Mouse (Mus musculus): ENCODE results near the gene Igfn1.

Igfn1 gene

DNA sequence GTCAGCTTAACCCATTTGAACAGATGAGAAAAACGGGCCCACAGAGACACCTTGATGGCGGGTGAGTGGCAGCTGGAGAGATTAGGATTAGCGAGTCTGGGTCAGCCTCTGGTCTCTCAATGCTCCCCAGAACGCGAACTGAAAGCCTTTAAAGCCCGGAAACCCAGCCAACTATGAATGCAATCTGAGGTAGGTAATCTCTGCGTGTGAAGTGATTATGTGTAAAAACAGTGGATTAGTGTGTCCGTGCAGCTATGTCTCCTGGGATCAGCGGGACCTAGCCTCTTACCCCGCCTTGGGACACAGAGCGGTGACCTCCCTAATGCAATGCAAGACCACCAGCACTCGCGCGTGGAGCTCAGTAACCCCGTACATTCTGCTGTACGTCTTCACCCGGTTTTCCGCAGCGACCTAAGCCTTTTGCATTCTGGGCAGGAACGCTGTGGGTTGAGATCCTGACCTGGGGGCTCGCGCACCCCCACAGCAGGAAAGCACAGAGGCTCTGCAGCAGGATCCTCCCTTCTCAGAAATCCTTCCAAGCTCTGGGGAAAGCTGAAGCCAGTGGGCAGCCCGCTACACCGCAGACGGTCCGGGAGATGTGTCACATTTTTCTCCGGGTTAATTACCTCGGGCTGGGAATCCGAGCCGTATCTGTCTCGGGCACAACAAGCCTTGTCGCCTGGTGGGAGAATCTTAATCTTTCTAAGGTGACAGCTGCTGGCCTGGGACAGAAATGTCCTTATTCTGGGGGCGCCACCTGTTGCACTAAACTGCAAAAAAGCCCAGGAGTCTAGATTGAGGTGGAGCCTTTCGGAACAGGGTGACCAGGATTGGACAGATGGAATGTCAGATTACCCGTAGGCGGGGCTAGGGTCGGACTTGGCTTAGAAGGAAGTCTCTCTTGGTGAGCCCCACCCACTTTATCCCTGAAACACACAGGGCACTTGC, 1.3 kb upstream of the Igfn1 start, which contains the start of gene Tmem9:
Gene Tmem9 (plus strand): TSS at position 940 of the 948 bp plus-strand sequence.
- no peak for DNase-seq (ENCODE audit: low spot score)

DNA sequence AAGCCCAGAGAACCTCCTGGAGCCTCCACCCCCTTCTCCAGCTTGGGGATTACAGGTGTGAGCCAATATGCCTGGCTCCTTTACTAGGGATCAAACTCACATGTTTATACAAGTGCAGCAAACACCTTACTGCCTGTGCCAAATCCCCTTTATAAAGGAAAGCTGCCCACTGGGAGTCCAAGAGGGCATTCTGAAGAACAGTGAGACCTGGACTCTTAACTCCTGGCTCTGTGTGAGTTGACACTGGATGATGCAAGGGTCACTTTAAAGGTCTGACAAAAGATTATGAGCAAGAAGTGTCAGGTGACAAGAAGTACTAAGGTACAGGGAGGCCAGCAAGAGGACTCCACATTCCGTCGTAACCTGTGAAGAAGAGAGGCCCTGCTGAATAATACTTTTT, 4.7 kb downstream of the Igfn1 start:
- DNase-seq (ENCODE audit: low spot score) = no peak

DNA sequence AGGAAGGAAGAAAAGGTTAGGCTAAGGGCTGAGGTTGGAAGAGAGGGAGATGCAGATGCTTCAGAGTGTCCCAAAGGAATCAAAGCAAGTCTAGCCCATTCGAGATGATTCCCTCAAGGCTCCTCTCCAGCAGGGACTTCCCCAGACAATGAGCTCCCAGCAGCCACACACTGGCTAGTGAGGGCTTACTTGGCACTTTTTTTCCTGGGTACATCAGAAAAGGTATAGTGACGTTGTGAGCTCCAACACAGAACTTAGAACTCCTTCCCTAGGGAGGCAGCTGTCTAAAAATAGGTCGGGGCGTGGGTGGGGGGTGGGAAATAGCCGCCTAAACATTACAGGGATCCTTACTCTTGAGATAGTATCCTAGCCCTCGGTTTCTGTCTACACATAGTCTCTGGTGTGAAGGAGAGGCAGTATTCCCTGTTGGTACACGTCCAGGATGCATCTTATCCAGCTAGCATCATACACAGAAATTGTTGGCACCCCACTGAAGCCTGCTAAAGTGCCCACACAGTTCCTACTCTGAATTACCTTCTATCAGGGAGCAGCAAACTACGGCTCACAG, 6.3 kb downstream of the Igfn1 start:
- DNase-seq (ENCODE audit: low spot score) = no peak

DNA sequence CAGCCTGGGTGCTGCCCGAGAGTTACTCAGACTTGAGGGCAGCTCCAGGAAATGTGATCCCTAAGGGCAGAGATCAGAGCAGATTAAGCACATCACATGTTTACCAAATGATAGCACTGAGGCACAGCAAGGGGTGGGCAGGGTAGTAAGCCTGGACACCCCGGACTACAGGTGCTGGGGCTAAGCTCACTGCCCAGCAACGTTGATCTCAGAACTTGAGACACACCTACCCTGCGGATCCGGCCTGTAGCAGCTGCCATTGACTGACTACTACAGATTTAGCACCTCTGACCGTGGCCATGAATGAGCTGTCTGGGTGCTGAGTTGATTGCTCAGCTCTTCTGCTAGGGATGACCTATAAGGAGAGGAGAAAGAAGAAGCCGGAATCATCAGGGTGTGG, 8.6 kb downstream of the Igfn1 start:
- DNase-seq (ENCODE audit: low spot score) = no peak

DNA sequence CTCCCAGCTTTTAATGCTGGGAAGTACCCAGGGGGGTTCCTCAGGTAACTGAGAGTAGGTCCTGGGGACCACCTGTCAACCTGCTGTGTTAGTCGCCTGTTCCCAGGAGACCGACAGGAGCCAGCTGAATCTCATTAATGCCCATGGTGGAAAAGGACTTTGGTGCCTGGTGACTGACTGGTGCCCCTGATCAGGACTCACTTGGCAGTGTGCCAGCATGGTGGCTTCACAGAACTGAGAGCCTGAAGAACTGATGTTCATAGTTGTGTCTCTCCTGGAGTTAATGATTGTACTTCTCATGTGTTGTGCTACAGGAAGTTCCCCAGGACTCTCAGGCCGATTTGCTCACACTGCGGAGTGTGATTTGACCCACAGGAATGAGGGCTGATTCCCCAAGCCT, 12.7 kb downstream of the Igfn1 start:
- no peak for DNase-seq (ENCODE audit: low spot score)

DNA sequence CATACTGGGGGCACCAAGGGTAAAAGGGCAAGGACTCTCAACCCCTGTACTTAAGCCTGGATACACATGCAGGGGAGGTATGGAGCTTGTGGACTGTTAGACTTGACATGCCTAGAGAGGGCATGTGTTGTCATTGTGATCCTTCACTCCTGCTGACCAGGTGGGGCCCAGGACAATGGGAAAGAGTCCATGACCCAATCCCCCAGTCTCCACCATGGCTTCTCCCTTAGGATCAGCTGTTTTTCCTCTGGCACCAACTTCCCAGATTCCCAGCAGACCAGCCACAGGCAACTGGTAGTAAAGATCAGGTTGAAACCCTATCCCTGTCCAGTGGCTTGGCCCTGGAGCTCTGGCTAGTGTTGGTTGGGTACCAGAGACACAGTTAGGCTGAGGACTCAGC, 16.3 kb downstream of the Igfn1 start:
- no peak for DNase-seq (ENCODE audit: low spot score)

DNA sequence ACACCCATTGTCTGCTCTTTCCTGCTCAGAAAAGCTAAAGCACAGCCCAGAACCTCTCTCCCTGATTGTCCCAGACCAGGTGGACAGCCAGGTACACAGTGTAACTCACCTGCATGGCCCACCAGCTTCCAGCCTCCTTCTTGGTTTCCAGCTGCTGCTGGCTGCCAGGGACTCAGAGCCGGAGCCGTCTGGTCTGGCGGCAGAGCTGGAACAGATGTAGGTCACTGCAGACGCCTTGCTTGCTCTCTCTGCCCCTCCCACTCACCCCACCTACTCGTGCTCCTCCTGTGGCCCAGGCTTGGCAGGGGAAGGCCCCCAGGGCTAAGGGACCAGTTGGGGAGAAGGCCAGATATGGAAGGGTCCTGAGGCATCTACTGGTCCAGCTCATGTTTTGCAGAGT, 22.0 kb downstream of the Igfn1 start:
- DNase-seq (ENCODE audit: low spot score) = no peak

DNA sequence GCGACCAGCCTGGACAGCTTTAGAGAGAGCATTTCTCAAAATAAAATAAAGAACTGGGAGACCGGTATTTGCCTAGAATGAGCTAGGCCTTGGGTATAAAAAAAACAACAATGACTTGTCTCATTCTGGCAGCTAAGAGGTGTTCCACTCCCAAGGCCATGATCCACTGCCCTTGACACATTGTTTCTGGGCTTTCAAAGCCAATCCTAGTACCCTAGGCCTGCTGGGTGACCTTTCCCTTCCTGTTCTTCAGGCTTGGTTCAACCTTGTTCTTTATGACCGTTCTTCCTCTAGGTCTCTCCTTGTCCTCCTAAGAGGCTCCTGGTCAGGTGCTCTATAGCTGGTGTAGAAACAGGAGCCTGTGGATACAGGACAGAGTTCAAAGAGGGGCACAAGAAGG, 33.6 kb downstream of the Igfn1 start:
- DNase-seq (ENCODE audit: low spot score) = no peak

DNA sequence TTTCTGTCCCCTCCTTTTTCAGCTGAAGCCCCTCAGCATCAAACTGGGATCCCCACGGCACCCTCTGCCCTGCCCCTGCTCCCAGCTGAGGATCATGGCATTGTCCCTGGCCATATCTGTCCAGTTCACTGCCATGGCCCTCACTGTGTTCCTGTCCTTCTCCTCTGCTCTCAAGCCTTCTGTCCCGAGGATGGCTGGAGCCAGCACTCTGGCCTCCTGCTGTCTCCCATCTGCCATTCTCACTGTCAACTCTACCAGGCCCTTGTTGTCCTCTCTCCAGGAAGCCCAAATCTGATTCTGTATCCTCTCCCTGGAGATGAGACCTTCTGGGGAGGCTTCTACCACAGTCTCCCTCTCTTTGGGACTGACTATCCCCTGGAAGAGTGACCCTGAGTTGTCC, 35.7 kb downstream of the Igfn1 start:
- DNase-seq (ENCODE audit: low spot score) = no peak

DNA sequence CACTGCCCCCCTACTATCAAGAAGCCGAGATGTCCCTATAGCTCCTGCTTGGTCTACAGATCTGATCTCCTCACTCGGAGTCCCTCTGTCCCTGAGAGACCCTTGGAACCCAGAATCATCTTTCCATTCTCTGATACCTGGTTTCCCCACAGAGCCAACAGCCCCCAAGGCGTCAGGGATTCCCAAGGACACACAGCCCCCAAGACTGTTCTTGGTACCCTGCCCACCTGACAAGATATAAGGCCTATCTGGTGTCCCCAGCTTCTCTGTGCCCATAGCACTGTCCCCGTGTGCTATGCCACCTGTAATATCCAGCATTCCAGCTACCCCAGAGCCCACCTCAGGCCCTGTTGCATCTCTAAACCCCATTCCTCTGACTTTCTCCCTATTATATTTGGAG, 38.4 kb downstream of the Igfn1 start:
- no peak for DNase-seq (ENCODE audit: low spot score)

DNA sequence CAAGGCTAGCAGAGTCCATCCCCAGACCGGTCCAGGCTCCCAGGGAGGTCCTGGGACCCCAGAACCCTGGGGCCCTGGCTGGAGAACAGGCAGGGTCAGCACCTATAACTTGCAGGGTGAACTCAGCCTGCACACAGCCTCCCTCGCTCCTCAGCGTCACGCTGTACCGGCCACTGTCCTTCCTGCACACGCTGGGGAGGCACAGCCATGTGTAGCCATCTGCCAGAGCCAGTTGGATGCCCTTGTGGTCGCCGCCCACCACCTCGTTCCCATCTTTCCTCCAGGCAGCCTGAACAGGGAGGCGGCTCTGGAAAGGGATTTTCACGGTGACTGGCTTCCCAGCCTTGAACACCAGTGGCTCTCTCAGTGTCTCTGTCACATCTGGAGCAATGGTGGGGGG, 41.6 kb downstream of the Igfn1 start:
- no peak for DNase-seq (ENCODE audit: low spot score)

DNA sequence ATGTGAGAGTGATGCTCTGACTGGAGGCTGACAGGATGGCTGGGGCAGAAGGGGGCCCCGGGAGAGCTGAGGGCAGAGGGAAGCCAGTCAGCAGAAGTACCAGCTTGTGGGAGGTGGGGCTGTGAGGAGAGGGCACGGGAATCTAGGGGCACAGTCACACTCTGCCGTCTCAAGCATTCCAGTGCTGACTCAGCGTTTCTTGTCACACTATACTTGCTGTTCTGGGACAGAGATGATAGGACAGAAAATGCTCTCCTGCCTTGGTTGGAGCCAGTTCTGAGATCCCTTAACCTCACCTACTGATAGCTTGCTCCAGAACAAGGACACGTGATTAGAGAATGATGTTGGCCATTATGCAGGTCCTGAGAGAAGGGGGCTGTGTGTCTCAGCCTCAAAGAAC, 43.0 kb downstream of the Igfn1 start:
- no peak for DNase-seq (ENCODE audit: low spot score)

DNA sequence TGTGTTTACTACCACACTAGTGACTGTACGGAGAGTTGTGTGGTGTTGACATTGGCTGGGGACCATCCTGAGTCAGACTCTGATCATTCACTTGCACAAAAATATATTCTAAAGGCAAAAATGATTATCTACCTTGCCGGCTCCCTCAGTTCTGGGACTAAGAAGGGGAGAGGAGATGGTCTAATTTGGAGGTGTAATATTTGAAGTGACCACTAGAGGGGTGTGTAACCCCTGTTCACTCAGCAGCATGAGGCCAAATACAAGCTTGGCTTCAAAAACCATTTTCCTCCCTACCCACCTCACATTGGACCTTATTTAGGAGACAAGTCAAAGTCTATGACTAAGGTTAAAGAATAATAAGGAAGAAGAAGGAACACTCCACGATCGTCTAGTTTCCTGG, 47.7 kb downstream of the Igfn1 start:
- DNase-seq (ENCODE audit: low spot score) = peak; percentile 42

DNA sequence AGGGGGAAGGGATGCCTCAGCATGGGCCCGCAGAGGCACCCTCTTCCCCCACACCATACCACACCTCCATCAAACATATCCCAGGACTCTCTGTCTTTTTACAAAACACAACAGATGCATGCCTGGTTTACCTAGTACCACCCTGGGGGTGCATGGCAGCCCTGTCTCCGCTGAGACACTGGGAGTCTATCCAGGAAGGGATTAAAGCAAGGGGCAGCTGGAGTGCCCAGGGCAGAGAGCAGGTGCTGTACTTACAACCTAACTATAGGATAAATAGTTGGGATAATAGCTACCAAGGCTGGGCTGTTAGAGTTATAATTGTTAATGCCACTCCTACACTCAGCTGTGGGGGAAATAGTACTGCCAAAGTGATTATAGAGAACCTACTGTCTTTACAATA, 57.3 kb downstream of the Igfn1 start:
- no peak for DNase-seq (ENCODE audit: low spot score)

DNA sequence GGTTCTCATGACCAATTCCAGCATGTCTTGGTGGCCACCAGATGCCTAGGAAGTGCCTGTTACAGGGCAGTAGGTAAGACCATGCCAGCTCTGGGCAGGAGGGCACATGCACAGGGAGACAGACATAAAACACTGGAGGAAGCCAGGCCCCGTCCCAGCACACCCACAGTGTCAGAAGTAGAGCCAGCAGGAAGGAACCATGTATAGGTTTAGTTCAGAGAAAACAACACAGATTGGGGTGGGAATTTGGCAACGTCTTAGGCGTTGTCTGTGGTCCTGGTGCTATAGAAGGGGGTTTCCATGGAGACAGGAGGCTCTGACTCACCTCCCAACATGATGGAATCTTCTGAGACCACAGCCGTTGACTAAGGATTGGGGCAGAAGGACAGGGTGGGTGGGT, 59.9 kb downstream of the Igfn1 start:
- DNase-seq (ENCODE audit: low spot score) = no peak

DNA sequence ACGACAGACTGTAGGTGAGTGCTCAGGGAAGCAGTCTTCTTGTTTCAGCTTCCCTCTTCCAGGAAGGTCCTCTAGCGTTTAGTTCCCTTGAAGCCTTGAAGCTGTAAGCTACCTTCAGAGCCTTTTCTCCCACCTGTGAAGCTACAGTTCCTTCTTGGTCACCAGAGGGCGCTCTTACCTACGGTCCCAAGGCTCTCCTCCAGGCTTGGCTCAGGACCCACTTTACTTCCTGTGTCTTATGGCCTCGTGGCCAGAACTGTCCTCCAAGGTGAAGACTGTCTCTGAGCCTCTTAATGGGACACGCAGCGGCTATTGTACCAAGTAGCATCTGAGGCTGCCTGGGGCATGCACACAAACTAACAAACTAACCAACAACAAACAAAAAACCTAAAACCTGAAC, 60.4 kb downstream of the Igfn1 start:
- DNase-seq (ENCODE audit: low spot score) = no peak

DNA sequence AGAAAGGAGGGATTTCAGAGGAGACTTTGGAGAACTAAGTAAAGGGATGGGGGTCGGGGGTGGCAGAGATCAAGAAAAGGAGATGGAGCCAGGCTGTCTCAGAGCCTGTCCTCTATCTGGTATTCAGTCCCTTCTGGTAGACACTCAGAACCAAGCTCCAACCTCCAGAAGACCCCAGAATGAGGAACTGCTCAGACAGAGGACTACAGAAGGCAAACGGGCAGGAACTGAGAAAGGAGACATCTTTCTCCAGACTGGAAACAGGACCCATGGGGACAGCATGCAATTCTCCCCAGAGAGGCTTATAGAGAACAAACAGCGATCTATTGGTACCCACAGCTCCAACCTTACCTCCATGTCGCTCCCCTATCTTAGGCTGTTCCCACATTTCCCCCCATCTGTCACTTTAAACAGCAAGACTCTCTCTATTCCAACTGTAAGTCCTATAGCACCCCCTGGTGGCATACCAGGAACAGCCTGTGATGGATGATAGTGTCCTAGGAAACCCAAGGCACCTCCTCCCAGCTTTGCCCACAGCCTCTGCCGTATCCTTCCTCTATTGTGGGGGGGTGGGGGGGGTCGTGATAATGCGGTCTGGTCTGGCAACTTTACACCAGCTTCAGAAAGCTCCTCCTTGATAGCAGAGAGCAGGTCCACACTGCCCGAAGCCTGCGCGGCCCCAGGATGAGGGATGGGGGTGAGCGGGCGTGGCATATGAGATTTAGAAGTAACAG, 61.4 kb downstream of the Igfn1 start:
- peak; percentile 78 for DNase-seq (ENCODE audit: low spot score)

DNA sequence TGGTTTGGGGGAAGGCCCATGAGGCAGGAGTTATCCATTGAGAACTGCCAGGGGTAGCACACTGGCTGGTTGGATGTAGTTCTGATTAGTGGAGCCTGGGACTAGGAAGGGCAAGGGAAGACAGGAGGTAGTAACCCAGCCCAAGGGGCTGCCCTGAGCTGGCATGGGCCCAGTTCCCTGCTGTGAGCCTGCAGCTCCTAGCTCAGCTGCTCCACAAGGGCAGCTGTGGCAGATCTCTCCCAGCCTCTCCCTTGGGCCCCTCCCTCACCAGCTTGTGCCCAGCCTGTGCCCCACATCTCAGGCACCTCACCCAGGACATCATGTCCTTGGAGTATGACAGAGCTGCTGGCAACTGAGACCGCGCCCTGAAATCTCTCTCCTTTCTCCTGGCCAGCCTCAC, 62.4 kb downstream of the Igfn1 start:
- no peak for DNase-seq (ENCODE audit: low spot score)

DNA sequence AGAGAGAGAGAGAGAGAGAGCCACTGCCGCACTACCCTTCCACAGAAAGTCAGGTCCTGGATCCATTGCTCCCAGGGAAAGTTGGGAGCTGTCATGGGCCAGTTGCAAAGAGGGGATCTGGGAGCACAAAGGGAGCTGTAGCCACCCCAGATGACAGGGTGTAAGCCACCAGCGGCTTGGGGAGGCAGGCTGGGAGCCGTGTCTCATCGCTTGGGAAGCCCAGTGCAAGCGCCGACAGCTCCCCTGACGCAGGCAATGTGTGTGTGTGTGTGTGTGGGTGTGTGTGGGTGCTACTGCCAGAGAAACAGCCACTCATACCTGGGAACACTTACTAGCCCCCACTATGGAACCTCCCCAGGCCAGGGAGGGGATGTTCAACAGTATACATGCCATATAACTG, 64.0 kb downstream of the Igfn1 start:
- no peak for DNase-seq (ENCODE audit: low spot score)

DNA sequence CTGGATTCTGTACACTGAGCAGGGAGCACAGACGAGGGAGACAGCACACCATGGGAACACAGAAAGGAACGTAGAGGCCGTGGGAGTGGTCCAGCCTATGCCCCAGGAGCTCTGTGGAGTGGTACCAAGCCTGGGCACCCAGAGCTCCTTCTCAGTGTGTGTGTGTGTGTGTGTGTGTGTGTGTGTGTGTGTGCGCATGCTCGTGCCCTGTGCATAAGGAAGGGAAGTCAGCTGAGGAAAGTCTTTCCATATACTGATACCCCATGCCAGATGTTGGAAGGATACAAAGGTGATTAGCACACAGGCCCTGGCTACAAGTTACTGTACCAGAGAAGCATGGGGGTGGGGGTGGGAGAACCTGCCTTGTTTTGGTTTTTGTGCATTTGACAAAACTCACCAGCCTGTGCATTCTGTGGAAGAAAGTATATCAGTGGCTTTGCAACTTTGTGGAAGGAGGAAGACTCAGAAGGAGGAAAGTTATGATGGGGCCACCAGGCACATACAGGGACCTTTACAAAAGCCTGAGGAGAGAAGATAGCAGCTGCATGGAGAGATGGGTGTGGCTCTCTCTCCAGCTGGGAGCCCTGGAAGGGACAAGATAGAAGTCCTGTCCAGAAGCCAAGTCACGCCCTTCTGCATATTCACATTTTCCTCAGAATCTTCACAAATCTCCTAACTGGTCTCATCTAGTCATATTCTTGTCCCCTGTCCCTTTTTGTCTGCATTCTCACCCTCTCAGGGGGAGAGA, 64.7 kb downstream of the Igfn1 start:
- DNase-seq (ENCODE audit: low spot score) = no peak

DNA sequence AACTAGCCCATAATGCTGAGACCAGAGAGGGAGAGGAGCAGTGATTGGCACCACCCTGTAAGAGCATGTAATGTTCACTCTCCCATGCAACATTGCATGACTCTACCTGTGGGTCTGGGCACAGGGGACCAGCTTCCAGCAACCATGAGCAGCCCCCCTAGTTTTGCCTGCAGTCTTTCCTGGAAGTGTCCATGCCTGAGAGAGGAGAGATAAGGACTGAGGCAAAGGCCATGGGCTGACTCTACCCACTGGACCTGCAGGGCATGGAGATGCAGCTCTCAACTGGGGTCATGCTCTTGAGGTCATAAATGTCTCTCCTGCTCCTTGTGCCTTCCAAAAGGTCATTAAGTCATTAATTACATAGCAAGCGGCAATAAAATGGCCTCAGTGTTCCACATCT, 70.1 kb downstream of the Igfn1 start:
- no peak for DNase-seq (ENCODE audit: low spot score)

DNA sequence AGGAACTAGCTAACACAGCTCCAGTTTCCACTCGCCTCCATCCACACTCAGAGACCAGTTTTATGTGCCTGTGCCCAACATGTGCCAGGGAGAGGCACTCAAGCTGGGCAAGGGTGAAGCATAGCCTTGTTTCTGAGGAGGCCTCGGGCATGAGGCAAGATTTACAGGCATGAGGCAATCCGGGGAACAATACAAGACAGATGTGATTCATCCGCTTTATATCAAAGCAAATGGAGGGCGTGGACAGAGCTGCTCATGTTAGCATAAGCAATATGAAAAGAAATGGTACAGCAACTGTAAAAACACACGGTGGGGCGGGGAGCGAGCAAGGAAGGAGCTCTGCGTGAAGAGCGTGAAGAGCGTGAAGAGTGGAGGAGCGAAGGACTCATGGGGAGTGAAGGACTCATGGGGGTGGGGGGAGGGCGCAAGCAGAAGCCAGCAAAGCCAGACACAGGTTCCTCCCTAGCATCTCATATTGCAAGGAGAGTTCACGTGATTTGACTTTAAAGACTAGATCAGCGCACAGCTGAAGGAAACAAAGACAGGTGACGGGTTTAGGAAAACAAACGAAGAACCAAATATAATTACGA, 72.3 kb downstream of the Igfn1 start:
- DNase-seq (ENCODE audit: low spot score) = no peak
